Mouse (Mus musculus): ENCODE measurements at regions not wholly inside any gene's neighbourhood (a gene's known extent, or its start where the extent isn't known, plus 50 kb on each side); places are given as distances from the start of the nearest gene placed in this dataset.

DNA sequence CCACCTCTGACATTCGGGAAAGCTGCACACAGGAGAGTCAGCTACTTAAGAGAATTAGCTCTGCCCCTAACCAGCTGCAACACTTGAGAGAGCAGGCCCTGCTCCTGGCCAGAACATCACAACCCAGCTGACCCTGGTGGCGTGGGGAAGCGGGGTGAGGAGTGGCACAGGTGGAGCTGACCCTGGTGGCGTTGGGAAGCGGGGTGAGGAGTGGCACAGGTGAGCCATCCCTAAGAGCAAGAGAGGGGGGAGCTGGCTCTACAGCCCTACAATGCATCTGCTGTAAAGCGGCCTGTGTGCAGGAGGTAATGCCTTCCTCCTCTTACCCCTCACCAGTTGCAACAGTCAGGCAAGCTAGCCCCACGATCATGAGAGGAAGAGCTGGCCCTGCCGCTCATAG is 293.5 kb upstream of the N6amt1 start:
- DNase-seq, result no peak

DNA sequence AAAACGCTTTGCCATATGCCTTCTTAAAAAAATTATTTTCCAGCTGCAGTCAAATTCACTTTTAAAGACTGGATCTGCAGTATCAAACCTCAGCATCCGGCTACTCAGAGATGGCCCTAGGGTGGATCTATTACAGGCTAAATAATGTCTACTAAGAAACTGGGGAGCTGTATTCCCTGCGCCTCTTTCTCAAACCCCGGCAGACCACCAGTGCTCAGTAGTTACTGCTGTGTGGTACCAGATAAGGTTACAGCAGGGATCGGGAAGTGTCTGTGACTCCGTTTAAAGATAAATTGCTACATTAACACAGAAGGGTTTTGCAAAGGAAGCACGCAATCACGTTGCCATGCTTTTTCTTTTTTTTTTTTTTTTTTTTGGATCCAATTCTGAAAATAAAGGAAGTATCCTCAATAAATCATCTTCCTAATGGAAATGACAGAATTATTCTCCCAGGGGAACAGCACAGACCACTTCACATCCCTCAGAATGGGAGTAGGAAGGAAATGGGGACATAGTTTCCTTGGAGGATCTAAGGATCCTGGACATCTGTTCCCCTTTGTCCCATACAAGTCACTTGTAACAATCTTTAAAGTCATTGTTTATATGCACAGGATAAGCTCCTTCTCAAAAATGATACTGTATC is 304.1 kb upstream of the N6amt1 start:
- no peak for DNase-seq

DNA sequence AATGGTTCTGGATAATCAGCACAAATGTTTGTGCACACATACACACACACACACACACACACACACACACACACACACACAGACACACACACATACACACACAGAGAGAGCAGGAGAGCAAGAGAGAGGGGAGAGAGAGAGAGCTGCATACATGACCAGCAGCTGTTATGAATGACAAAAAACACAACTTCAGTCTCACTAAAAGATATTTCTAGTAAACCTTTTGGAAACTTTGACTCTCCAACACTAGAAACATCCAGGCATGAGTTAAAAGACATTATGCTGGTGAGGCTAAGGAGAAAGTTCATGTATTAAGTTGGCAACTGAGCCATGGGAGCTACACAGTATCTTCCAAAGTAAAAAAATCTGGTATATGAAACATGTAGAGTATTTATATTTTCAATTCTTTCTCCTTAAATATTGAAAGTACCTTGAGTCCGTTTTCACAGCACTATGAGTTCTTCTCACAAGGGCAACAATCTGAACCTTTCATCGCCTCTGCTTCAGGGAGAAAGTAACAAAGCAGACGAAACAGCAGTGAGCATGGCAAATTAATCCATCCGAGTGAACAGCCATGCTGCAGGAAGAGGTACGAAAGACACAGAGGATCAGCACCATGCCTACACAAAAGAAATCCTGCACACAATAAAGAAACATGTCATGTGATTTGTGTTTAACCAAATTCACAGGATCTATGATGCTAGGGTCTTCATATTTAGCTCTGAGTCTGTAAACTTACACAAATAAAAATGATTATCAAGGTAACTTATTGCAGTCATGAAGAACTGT is 309.0 kb upstream of the N6amt1 start:
- no peak for DNase-seq

DNA sequence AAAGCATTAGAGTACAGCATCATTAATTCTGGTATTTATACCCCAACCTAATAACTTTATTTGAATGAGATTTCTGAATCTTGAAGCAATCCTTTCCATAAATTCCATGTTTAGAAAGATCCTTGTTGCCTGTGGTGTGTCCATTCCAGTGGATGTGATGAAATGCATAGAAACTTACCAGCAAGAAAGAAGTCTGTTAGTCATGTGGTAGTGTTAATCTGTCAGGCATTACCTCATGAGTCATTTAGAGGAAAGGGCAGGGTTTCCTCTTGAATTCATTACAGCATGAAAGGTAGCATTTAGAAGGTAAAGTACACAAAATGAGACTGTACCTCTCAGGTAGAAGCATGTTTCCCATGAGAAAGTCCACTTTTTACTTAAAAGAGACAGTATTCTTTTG is 310.3 kb upstream of the N6amt1 start:
- no peak for DNase-seq

DNA sequence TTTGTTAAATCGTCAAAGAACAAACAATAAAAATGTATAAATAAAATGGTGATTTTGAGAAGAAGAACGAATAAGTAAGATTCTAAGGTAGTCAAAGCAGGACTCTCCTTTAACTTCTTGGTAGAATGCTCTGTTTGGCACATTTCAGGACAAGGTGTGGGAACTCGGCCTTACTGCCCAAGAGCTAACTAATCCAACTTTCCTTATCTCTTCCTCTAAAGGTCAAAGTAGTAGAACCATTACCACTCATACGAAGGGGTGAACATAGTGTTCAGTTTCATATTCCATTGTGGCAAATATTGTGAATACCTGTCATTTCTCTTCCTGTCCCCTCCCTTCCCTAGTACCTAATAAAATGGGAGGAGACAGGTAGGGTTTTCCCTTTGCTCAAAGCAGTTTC is 313.6 kb upstream of the N6amt1 start:
- DNase-seq, result no peak

DNA sequence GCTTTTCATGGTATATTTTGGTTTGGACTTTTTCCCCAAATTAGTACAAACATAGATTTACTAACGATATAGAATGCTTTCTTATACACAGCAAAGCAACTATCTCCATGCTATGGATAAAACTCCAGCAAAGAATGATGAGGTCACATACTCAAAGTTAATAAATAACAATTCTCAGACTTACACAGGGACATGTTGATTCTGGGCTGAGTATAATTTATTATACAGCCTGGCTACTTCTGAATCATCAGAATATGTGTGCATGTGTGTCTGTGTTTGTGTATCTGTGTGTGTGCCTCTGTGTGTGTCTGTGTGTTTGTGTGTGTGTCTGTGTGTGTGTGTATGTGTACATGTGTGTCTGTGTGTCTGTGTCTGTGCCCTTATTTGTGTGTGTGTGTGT is 314.1 kb upstream of the N6amt1 start:
- no peak for DNase-seq

DNA sequence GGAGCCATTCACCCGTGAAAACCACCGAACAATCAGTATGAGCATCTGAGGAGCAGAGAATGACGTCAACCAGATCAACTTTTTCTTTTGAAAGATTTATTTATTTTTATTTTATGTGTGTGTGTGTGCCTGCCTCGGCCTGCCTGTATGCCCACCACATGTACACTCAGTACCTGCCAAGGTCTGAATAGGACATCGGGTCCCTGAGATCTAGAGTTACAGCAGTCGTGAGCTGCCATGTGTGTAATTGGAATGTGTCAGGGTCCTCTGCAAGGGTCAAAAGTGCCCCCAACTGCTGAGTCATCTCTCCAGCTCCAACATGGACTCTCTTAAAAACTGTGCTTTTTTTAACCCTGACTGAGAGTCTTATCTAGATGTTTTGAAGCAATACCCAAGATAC is 316.9 kb upstream of the N6amt1 start:
- DNase-seq, result no peak

DNA sequence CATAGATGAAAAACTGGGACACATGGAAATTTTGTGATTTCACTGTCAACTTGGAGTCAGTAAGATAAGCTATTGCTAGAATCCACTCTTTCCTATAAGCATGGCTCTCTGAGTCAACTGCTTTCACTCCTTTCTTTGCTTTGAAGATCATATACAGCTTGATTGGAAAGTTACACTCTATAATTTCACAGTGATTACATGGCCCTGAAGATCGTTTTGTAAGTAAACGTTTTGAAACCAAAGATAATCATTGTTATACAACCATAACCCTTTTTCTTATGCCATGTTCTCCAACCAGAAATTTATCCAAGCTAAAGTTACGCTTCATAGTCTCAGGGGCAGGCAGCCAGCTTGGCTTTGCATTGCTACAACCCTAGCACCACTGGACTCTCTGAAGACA is 322.1 kb upstream of the N6amt1 start:
- no peak for DNase-seq

DNA sequence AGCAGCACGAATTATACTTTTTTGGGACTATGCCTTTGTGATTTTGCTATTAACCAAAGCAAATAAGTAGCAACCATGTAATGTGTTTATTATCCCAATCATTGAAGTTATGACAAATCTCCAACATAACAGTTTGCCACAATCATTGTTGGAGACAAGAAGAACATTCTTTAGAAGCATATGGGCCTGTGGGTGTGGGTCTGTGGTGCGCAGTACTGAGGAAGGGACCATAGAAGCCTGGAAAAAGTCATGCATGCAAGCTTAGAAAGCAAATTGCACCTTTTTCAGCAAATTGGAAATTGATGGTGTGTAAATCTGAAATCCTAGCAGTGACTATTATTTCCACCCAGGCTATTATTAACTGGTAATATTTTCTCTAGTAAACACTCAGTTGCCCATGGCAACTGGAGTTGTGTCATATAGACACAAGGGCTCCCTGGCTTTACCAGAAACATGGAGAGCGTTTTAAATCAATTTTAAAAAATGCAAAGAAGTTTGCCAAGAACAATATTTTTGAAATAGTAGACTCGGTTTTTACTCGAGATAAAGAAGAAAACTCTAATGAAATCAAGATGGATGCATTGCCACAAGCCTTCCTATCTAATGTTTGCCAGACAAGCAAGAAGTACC is 325.4 kb upstream of the N6amt1 start:
- DNase-seq, result no peak

DNA sequence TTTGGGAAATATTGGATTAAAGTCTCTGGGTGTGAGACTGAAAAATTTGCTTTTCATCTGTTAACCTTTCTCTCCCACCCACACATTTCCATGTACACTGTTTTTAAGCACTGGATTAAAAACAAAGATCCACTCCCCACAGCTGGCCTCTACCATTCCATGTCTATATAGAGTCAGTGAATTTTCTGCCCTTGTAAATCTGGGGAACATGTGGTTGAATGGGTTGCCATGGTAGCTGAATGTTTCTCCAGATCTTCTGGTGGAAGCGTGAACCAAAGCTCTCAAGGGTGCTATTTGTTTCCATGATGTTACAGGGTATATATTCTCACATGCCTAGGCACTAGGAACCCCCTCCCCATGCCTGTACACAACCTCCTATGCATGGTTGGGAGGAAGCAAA is 326.4 kb upstream of the N6amt1 start:
- no peak for DNase-seq

DNA sequence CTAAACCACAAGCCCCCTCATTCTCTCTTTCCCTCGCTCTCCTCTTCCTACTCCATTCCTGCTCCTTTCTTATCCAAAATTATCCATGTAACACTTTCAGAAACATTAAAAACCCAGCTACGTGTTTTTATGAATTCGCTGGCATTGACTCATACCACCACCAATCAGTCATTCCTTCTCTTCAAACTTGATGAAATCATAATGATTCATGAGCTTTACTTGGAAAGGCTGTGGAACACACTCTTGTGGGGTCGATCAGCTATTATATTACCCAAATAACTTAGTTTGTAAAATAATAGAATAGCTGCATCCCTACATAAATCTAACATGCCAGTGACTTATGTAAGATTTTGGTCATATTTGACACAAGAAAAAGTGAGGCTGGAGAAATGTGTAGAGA is 331.9 kb upstream of the N6amt1 start:
- DNase-seq, result no peak

DNA sequence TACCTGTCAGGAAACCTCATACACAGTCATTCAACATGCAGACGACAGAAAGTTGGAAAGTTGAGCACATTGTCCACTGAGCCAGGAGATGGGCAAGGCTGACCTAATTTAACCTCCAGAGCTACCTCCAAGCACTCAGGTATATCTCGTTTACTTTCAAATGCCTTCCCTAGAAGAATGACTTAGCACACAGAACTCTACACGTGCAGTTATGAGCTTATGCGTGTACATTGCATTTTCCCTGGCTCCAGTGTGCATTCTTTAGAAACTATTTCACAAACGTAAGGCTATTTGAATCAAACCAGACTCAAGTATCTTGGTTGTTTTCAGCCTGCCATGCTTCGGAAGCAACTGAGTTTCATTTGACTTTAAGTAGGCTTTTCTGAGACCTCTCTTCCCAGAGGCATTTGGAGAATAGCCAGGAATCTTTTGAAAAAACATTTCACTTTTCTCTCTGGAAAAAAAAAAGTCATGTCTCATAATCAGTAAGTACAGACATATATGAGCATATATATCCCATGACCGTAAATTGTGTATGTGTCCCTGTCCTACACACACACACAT is 336.8 kb upstream of the N6amt1 start:
- DNase-seq, result no peak

DNA sequence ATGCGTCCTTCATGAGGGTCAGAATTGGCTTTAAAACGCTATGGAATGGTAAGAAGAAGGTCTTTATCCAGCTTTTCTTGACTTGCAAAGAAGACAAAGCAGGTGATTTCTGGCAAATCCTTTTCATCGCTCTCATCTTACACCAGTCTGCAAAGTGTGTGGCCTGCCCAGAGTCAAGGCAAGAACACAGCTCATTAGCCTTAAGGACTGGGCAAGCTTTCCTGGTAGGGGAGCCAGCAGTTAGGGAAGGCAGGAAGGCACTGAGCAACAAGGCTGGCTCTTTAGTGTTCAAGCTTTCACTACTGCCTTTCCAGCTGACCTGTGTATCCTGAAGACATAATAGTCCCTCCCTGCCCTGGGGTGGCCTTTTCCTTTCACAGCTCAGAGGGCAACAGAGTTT is 352.4 kb upstream of the N6amt1 start:
- DNase-seq, result no peak

DNA sequence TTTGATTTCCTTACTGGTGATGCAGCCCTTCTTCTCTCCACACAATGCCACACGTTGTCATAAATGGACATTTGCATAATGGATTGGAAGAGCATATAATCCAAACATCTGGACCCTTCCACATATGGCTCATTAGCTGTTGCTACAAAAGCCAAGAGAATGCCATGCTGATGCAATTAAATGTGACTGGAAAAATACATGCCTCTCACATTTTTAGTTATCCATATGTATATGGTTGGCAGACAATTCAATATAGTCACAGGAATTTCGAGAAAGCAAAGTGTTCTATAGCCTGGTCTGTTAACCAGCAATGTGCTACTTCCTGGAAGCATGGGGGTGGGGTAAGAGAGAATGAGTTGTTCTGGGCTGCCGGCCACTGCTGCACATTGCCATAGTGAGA is 352.9 kb upstream of the N6amt1 start:
- no peak for DNase-seq

DNA sequence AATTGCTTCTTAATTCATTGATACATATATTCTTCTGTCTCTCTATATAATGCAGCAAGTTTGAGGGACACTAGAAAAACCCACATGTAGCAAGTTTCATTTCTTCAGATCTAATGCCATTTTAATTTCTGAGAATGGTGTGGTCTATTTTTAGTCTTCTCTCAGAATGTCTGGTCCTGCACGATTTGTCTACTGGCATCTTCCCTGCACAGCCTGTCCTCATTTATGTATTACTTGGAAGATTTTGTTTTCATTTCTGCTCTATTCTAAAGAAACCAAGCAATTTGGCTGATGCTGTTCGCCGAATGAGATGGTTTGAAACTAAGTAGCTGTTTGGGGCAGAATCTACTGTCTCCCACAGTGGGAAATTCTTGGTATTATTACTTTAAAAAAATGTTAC is 382.3 kb upstream of the N6amt1 start:
- no peak for DNase-seq

DNA sequence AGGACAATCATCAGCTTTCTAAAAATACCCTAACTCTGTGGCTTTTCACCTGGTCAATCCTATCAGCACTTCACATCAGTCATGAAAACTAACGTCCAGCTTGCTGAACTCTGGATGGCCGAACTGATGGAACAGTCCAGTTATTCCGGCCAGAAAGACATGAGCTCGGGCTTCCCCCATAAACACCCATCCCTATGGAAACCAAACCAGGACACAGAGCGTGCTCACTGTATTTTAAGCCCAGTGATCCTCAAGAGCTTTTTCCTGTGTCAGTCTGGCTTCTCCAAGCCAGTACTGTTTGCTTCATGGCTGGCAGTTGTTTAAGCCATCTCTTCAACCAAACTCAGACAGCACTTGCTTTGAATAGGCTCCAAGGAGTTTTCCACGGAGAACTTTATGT is 404.3 kb upstream of the N6amt1 start:
- no peak for DNase-seq

DNA sequence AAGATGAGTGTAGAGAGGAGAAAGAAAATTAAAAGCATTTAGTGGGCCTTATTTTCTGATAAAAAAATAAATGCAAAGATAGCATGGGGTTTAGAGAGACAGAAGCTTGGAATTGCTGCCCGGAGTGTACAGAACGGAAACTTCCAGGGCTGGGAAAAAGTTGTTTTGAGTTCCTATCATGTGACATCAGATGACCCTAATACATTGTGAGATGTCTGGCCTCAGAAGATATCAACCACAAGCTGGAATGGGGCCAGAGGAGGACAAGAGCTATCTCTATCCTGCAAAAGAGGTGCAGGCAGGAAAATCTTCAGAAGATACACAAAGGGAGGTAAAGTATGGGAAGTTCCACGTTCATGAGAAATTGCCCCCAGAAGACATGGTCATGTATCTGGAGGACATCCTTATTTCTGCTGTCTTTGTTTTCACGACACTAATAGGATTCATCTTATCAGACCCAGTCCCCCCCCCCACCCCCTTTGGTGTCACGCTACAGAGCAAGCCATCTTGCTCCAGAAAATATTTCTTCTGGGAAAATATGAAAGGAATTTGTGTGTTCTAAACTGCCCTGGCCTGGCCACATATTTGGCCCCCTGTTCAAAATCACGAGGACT is 408.3 kb upstream of the N6amt1 start:
- no peak for DNase-seq

DNA sequence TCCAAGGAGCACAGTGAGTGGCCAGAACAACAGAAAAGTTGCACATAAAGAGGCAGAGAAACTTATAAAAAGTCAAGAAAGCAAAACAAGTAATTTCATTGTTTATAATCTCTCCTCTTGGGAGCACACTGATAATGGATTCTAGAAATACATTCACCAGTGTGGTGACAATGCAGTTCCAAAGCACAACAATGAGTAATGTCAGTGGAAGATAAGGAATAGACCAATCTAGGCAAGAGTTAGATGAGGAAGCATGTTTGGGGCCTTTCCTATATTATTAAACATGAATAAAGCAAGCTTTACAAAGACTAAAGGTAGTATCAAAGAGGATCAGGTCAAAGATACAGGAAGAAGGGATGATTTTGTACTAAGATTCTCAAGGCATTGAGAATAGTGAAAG is 408.9 kb upstream of the N6amt1 start:
- no peak for DNase-seq

DNA sequence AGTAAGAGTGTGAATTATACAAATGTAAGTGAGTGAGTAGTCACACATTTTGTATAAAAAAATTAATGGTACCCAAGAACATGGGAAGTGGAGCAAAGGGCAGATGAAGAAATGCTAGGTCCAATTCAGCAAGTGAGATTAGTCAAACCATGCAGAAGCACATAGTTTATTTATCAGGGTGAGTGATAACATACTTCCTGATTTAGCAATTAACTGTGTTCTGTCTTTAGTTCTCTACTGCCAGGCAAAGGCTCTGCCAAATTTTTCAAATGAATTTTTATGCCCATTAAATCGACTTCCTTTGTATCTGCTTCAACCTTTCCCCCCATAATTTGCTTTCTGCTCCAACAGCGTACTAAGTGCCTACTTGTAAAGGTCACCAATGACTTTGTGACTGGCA is 419.0 kb upstream of the N6amt1 start:
- no peak for DNase-seq

DNA sequence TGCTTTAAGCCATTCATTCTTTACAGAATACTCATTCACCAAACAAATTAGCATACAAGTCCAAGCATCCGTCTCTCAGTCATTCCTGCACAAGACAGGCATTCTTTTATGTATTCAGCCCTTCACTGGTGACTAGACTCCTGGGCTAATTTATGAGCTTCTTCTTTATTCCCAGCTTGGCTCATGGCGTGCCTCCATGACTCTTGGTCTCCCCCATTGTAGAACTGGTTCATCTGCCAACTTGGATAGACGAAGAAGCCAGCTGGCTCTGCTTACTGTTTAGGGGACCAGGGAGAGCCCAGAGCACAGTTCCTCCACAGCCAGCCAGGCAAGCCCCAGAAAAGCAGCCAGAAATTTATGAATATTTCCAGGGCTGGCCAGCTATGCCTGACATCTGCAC is 421.2 kb upstream of the N6amt1 start:
- no peak for DNase-seq

DNA sequence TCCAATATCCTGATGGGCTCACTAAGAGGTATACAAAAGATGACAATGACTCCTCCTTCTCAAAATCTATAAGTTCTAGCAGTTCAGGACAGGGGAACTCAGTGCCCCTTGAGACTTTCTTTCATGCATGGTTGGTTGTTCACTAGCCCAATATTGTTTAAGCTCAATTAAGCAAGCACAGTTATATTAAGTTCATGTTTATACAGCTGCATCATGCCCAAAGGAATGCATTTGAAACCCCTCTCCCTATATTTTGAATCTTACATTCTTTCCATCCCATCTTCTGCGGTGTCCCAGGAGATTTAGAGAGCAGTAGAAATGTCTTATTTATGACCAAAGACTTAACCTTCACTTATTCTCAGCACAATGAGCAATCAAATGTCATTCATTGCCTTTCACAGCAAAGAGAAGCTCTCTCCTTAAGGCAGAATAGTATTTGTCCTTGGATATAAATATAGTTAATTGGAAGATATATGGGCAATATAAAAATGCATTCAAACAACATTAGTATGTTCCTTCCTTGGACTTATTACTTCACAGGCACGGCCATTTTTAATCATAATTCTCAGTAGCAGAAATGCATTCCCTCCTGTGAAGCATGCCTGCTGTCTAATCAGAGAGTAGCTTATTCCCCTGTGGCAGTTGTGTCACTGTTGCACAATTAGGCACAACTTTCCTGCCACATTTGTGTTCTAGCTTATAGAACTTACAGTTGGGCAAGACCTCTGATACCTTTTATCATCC is 455.8 kb upstream of the N6amt1 start:
- no peak for DNase-seq

DNA sequence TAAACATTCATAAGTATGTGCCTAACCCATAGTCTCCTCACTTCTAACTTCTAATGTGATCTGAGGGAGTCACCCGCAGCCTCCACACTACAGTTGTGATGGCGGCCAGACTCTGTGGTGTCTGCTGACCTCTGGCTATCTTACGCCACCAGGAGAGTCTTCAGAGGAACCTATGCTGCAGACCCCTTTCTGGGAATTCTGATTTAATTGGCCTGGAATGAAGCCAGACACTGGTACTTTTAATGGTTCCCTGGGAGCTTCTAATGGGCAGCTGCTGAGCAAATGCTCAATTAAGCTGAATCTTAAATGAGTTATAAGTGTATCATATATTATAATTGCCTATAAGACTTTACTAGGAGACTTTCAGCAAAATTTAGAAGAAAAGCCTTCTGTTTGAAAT is 459.0 kb upstream of the N6amt1 start:
- no peak for DNase-seq

DNA sequence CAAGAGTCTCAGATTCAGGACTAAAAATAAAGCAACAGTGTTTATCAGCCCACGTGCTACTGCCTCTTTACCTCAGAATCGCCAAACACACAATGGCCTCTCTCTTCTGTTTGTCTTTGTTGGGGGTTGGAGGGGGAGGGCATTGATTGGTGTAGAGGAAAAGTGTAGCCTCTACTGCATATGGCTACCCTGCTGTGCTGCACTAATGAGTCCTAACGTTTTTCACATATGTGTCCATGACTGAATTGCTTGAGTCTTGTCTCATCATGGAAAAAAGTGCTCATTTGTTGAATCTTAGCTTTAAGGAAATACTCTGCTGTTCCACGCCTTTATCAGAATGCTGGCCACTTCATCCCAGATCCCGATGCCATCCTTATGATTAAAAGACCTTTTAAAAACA is 459.7 kb upstream of the N6amt1 start:
- DNase-seq, result no peak
